Mouse (Mus musculus) heart, embryonic 12.5 days (tissue): ENCODE results near the gene Vsir. TPM values are rescaled to one million over a fixed set of nuclear protein-coding genes. Genes with fewer than 3 reads are reported as not detected.

Source experiments
- ATAC-seq: fragments of 200-750 bp; cut with Nextera tagmentation; 2 replicates; pipeline ENCODE4 v1.8.0; 2017; ENCODE audit warnings: moderate TSS enrichment, moderate library complexity; ENCODE audit not compliant: insufficient number of reproducible peaks, low FRiP score
- H3K27ac ChIP-seq: fragments of 300-500 bp; sonication (generic); 2 replicates; pipeline ENCODE4 v1.5.1; 2016; ENCODE audit warnings: mild to moderate bottlenecking, moderate library complexity; ENCODE audit not compliant: poor library complexity, severe bottlenecking
- H3K27me3 ChIP-seq: fragments of 300-500 bp; sonication (generic); replicated peaks from 2 replicates; pipeline ENCODE4 v1.6.1; 2016; ENCODE audit warnings: mild to moderate bottlenecking, moderate library complexity
- H3K36me3 ChIP-seq: fragments of 300-500 bp; sonication (generic); 2 replicates; pipeline ENCODE4 v1.6.1; 2016; ENCODE audit warnings: mild to moderate bottlenecking, moderate library complexity
- H3K4me1 ChIP-seq: fragments of 300-500 bp; sonication (generic); replicated peaks from 2 replicates; pipeline ENCODE4 v1.6.1; 2016; ENCODE audit warnings: mild to moderate bottlenecking
- H3K4me2 ChIP-seq: fragments of 300-500 bp; sonication (generic); 2 replicates; pipeline ENCODE4 v1.6.1; 2016; ENCODE audit warnings: mild to moderate bottlenecking, moderate library complexity
- H3K4me3 ChIP-seq: fragments of 300-500 bp; sonication (generic); 2 replicates; pipeline ENCODE4 v1.5.1; 2016; ENCODE audit warnings: mild to moderate bottlenecking
- H3K9ac ChIP-seq: fragments of 300-500 bp; sonication (generic); 2 replicates; pipeline ENCODE4 v1.6.1; 2016; ENCODE audit warnings: mild to moderate bottlenecking, moderate library complexity
- H3K9me3 ChIP-seq: fragments of 300-500 bp; sonication (generic); replicated peaks from 2 replicates; pipeline ENCODE4 v1.6.1; 2016; ENCODE audit warnings: mild to moderate bottlenecking, moderate library complexity
- WGBS: fragments of 180-500 bp; shearing (Covaris S2); methylation state at CpG from one replicate; pipeline ENCODE4 v1.1.7; 2016; 5-methylcytosine and 5-hydroxymethylcytosine counted together
- polyA plus RNA-seq: library from polyadenylated mRNA; unstranded; fragments of >200 nt; fragmentation: Nextera tagmentation; extraction: Ambion mirVana; gene quantifications from 2 replicates; pipeline ENCODE4 v1.2.1, GENCODE M21; 2016

Vsir gene
- polyA plus RNA-seq, 1 experiment from 2014 or later = 1.8 TPM

- ATAC-seq = no peak
- Histone ChIP-seq H3K9me3 (no peaks in the 10 kb centered on the region), H3K36me3 (no peaks in the 10 kb centered on the region), H3K9ac (no peak overlapping the region), H3K4me1 (no peaks in the 10 kb centered on the region), H3K4me2 (no peak overlapping the region), H3K27ac (no peak overlapping the region), H3K4me3 (no peak overlapping the region), H3K27me3 (peaks cover 55% of the 10 kb centered on the region)
- WGBS = 16% methylated on average over 5 of the region's 5 CpGs
Measured at GRCm38 (mm10) chr10:60411794-60412193, 65.1 kb downstream of the Vsir start.

GRCm38 (mm10) chr10:60413756-60414155, 67.1 kb downstream of the Vsir start:
- Histone ChIP-seq H3K9ac (no peak overlapping the region), H3K36me3 (no peaks in the 10 kb centered on the region), H3K4me3 (no peak overlapping the region), H3K27me3 (peaks cover 48% of the 10 kb centered on the region), H3K27ac (no peak overlapping the region), H3K4me1 (no peaks in the 10 kb centered on the region), H3K4me2 (no peak overlapping the region), H3K9me3 (no peaks in the 10 kb centered on the region)
- WGBS = 81% methylated on average over 2 of the region's 2 CpGs
- no peak for ATAC-seq

- 86% methylated on average over 2 of the region's 2 CpGs for WGBS
- Histone ChIP-seq H3K27me3 (0 out of 2 replicates have a peak, but pooled peaks cover 26% of the 10 kb centered on the region), H3K9me3 (no peaks in the 10 kb centered on the region), H3K4me2 (no peak overlapping the region), H3K4me1 (no peaks in the 10 kb centered on the region), H3K36me3 (no peaks in the 10 kb centered on the region), H3K27ac (no peak overlapping the region), H3K9ac (no peak overlapping the region), H3K4me3 (no peak overlapping the region)
- no peak for ATAC-seq
Measured at GRCm38 (mm10) chr10:60417041-60417440, 70.4 kb downstream of the Vsir start.

- no peak for ATAC-seq
- Histone ChIP-seq H3K4me3 (no peak overlapping the region), H3K36me3 (no peaks in the 10 kb centered on the region), H3K9ac (no peak overlapping the region), H3K4me2 (no peak overlapping the region), H3K27me3 (0 out of 2 replicates have a peak, but pooled peaks cover 23% of the 10 kb centered on the region), H3K4me1 (no peaks in the 10 kb centered on the region), H3K27ac (no peak overlapping the region), H3K9me3 (no peaks in the 10 kb centered on the region)
- WGBS = 20% methylated on average over 3 of the region's 3 CpGs
Measured at GRCm38 (mm10) chr10:60418137-60418536, 71.5 kb downstream of the Vsir start.

- ATAC-seq = no peak
- no peaks in the 10 kb centered on the region for H3K9me3 ChIP-seq
- WGBS = 20% methylated on average over 4 of the region's 4 CpGs
Measured at GRCm38 (mm10) chr10:60419624-60420023, 73.0 kb downstream of the Vsir start.

More at GRCm38 (mm10) chr10:60419624-60420023, 73.0 kb downstream of the Vsir start:
- no peak overlapping the region for H3K4me3 ChIP-seq
- 0 out of 2 replicates have a peak, but pooled peaks cover 17% of the 10 kb centered on the region for H3K27me3 ChIP-seq
- H3K9ac ChIP-seq = no peak overlapping the region
- H3K36me3 ChIP-seq = no peaks in the 10 kb centered on the region
- H3K4me1 ChIP-seq = no peaks in the 10 kb centered on the region
- no peak overlapping the region for H3K4me2 ChIP-seq
- no peak overlapping the region for H3K27ac ChIP-seq

Other genes starting within 250 kb of the Vsir start
- gene Spock2, start 240.6 kb upstream of the Vsir start, polyA plus RNA-seq = 2.2 and 2.3 TPM in 2 replicates
- gene Chst3, start 127.6 kb upstream of the Vsir start, polyA plus RNA-seq = 0.69 and 0.72 TPM in 2 replicates
- gene Psap, start 69.2 kb upstream of the Vsir start, polyA plus RNA-seq = 95.6 and 100.0 TPM in 2 replicates
- gene Gm17455, start 52.9 kb downstream of the Vsir start, polyA plus RNA-seq = 0.20 and 0.31 TPM in 2 replicates